Mouse (Mus musculus) left cerebral cortex, adult 2 months (tissue): Measurements from ENCODE around the gene Dusp15. TPM values are rescaled to one million over a fixed set of nuclear protein-coding genes. Genes with fewer than 3 reads are reported as not detected.
A peak's percentile ranks its signal among the peaks of the same experiment; 100 is the strongest.

Source experiments
- DNase-seq, 2 experiments: peaks; one replicate each; pipeline ENCODE4 v3.0.0; 2021 to 2022; ENCODE audit warnings: low spot score in 2 of 2, mixed read lengths in 1 of 2; ENCODE audit errors: extremely low spot score in 1 of 2
- H3K27ac ChIP-seq: fragments of 200-600 bp; 2 replicates; pipeline ENCODE4 v1.8.1; 2022
- H3K4me3 ChIP-seq: fragments of 200-600 bp; 2 replicates; pipeline ENCODE4 v1.8.1; 2022
- CTCF ChIP-seq: fragments of 200-600 bp; IDR thresholded peaks from 2 replicates; pipeline ENCODE4 v1.8.1; 2022; ENCODE audit warnings: antibody characterized with exemption, mild to moderate bottlenecking, moderate library complexity
- intact Hi-C: fragments of 180-260 bp; cut with DNase I; formaldehyde crosslinking; loops from one replicate; pipeline ENCODE4 v1.15.1; 2025
- long read RNA-seq, 2 experiments: library from polyadenylated mRNA; stranded (forward); transcript quantifications; one replicate each; pipeline ENCODE4 v2.0.0; 2021; ENCODE audit warnings: borderline mapping rate in 2 of 2
- total RNA-seq, 2 experiments: library from RNA; stranded (reverse); gene quantifications; 2 replicates each; pipeline ENCODE4 v1.2.3; 2021

Dusp15 gene
- 10 to 100 TPM; 16.9 to 20.3 TPM for total RNA-seq
- long read RNA-seq, experiment 1, partial matches to known transcripts, result 1 of 5 reads
- long read RNA-seq, experiment 1, other reads (novel, unspliced or antisense), result 2 of 5 reads
- long read RNA-seq, experiment 2, partial matches to known transcripts, result 0 of 5 reads
- long read RNA-seq, experiment 2, other reads (novel, unspliced or antisense), result 2 of 5 reads

GRCm38 (mm10) chr2:152951065-152951849, at the start of gene Dusp15:
Dusp15 (minus strand) TSS chr2:152951698.
- peak; percentile 30 for TF ChIP-seq CTCF
- peak; percentile 72 to 74 for DNase-seq
- intact Hi-C loops, result no loop called here
- Histone ChIP-seq H3K27ac (peak within 1 kb of the TSS; percentile 93), H3K4me3 (peak within 1 kb of the TSS; percentile 92)

- H3K4me3 ChIP-seq, result no peak overlapping the region
- no peak for TF ChIP-seq CTCF
- H3K27ac ChIP-seq, result no peak overlapping the region
- no peak for DNase-seq
- intact Hi-C loops, result no loop called here
Measured at GRCm38 (mm10) chr2:152997046-152997445, 45.5 kb upstream of the Dusp15 start.

GRCm38 (mm10) chr2:152991529-152991928, 40.0 kb upstream of the Dusp15 start:
- H3K27ac ChIP-seq, result no peak overlapping the region
- no peak overlapping the region for H3K4me3 ChIP-seq
- intact Hi-C loops, result no loop called here
- no peak for DNase-seq
- TF ChIP-seq CTCF, result no peak

- no peak for TF ChIP-seq CTCF
- no peak overlapping the region for H3K27ac ChIP-seq
- H3K4me3 ChIP-seq, result no peak overlapping the region
- peak in 1 of 2 experiments; percentile 28 for DNase-seq
- intact Hi-C loops, result no loop called here
Measured at GRCm38 (mm10) chr2:152985582-152985981, 34.1 kb upstream of the Dusp15 start.

GRCm38 (mm10) chr2:152976991-152977390, 25.5 kb upstream of the Dusp15 start:
- no peak for DNase-seq
- TF ChIP-seq CTCF, result no peak
- H3K4me3 ChIP-seq, result no peak overlapping the region
- intact Hi-C loops, result no loop called here
- no peak overlapping the region for H3K27ac ChIP-seq

GRCm38 (mm10) chr2:152965555-152965954, 14.1 kb upstream of the Dusp15 start:
- no peak for DNase-seq
- no peak overlapping the region for H3K4me3 ChIP-seq
- intact Hi-C loops, result no loop called here
- no peak for TF ChIP-seq CTCF
- H3K27ac ChIP-seq, result no peak overlapping the region

- Histone ChIP-seq H3K4me3 (peak within 1 kb of the TSS; percentile 63), H3K27ac (no peak within 1 kb of the TSS)
- DNase-seq, result peak; percentile 72 to 82
- no peak for TF ChIP-seq CTCF
- intact Hi-C loops, result loop anchor here (5.0 kb wide), 1 partner anchor 50 kb away; no protein-coding TSS in a partner anchor
Measured at GRCm38 (mm10) chr2:152962091-152962793, 10.7 kb upstream of the Dusp15 start, which contains the start of gene Ttll9. Ttll9 (plus strand) TSS chr2:152962485.

GRCm38 (mm10) chr2:152958116-152958515, 6.6 kb upstream of the Dusp15 start:
- no peak overlapping the region for H3K27ac ChIP-seq
- DNase-seq, result no peak
- TF ChIP-seq CTCF, result no peak
- no peak overlapping the region for H3K4me3 ChIP-seq
- intact Hi-C loops, result no loop called here

- intact Hi-C loops, result no loop called here
- peak overlapping the region; percentile 93 for H3K27ac ChIP-seq
Measured at GRCm38 (mm10) chr2:152951850-152952720, 587 bp upstream of the Dusp15 start.

GRCm38 (mm10) chr2:152950358-152951064, 987 bp downstream of the Dusp15 start:
- Histone ChIP-seq H3K4me3 (peak overlapping the region; percentile 92), H3K27ac (no peak overlapping the region)
- no peak for DNase-seq
- intact Hi-C loops, result no loop called here
- TF ChIP-seq CTCF, result no peak

More at GRCm38 (mm10) chr2:152951850-152952720, 587 bp upstream of the Dusp15 start:
- no peak for DNase-seq
- TF ChIP-seq CTCF, result no peak
- peak overlapping the region; percentile 92 for H3K4me3 ChIP-seq
